Mouse (Mus musculus): Measurements from ENCODE around the gene Mrps7. TPM values are rescaled to one million over a fixed set of nuclear protein-coding genes. Genes with fewer than 3 reads are reported as not detected.

Mrps7 gene
- polyA plus RNA-seq, 2 experiments: 47.4 to 86.6 TPM

DNA sequence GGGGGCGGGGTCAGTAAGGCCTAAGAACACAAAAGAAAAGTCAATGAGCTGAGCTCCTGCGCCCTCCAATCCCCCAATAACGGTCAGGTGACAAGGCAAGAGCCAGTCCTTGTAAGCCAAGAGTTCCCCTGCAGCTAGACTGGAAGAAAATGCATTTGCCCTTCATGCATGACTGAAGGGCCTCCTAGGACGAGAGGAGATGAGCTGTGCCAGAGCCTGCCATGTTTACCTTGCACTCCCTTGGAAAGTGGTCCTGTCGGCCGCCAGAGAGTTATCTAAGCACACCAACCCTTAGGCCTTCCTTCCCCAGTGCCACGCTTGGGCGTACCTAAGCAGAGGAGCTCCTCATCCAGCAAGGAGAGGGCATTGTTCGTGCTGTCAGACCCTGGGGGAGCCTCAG, 15.7 kb upstream of the Mrps7 start:
- no peaks in the 10 kb centered on the region for H3K9me3 ChIP-seq (ENCODE audit: control insufficient read depth, low read length)
- DNase-seq (ENCODE audit: low spot score): no peak
- H3K36me3 ChIP-seq (ENCODE audit: control insufficient read depth, insufficient read depth, low read length): peaks cover 91% of the 10 kb centered on the region
- no peak overlapping the region for H3K27ac ChIP-seq (replicated peaks; ENCODE audit: low read depth, low read length)
- H3K4me1 ChIP-seq (ENCODE audit: control insufficient read depth, insufficient read depth, low read length): no peaks in the 10 kb centered on the region
- no peaks in the 10 kb centered on the region for H3K27me3 ChIP-seq (ENCODE audit: control insufficient read depth, insufficient read depth, low read length)
- H3K9ac ChIP-seq (ENCODE audit: low read depth, low read length, severe bottlenecking): no peak overlapping the region
- 93% methylated on average over 9 of the region's 9 CpGs for WGBS
- ATAC-seq (ENCODE audit: low FRiP score, low read depth): no peak
- no peak for TF ChIP-seq POLR2A (IDR thresholded peaks at IDR 0.05; ENCODE audit: borderline replicate concordance, extremely low read depth, insufficient read depth, insufficient read length)
- H3K4me2 ChIP-seq (replicated peaks; ENCODE audit: low read depth, low read length, severe bottlenecking): no peak overlapping the region
- no peak overlapping the region for H3K4me3 ChIP-seq (replicated peaks; ENCODE audit: low read length)

DNA sequence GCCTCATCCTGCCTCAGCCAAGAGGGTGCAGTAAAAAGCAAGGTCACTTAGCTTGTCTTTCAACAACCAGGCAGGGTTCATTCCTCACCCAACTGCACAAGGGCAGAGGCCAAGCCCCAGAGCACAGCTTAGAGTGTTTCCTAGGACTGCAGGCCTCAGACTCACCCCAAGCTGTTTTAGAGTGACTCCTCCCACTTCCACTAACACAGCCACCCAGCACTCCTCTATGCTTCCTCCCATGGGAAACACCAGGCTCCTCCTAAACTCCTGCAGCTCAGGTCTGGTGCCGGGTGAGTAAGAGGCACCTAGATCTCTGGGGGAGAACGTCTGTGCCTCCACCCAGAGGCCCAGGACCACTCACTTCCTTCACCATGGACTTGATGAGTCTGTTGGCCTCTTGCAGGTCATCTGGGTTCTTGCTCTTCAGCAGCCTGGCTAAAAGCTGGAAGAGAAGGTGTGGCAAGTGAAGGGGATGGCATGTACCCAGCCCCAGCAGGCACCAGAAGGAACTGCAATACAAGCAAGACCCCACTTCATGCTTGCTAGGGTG, 13.1 kb upstream of the Mrps7 start:
- H3K27me3 ChIP-seq (ENCODE audit: control insufficient read depth, insufficient read depth, low read length): no peaks in the 10 kb centered on the region
- H3K9me3 ChIP-seq (ENCODE audit: control insufficient read depth, low read length): no peaks in the 10 kb centered on the region
- ATAC-seq (ENCODE audit: low FRiP score, low read depth) (no peak), DNase-seq (ENCODE audit: low spot score) (no peak)
- H3K4me3 ChIP-seq (replicated peaks; ENCODE audit: low read length): no peak overlapping the region
- no peak for TF ChIP-seq POLR2A (IDR thresholded peaks at IDR 0.05; ENCODE audit: borderline replicate concordance, extremely low read depth, insufficient read depth, insufficient read length)
- no peak overlapping the region for H3K9ac ChIP-seq (ENCODE audit: low read depth, low read length, severe bottlenecking)
- H3K27ac ChIP-seq (replicated peaks; ENCODE audit: low read depth, low read length): no peak overlapping the region
- WGBS: 78% methylated on average over 2 of the region's 2 CpGs
- H3K4me1 ChIP-seq (ENCODE audit: control insufficient read depth, insufficient read depth, low read length): no peaks in the 10 kb centered on the region
- H3K4me2 ChIP-seq (replicated peaks; ENCODE audit: low read depth, low read length, severe bottlenecking): no peak overlapping the region
- H3K36me3 ChIP-seq (ENCODE audit: control insufficient read depth, insufficient read depth, low read length): peaks cover 89% of the 10 kb centered on the region

DNA sequence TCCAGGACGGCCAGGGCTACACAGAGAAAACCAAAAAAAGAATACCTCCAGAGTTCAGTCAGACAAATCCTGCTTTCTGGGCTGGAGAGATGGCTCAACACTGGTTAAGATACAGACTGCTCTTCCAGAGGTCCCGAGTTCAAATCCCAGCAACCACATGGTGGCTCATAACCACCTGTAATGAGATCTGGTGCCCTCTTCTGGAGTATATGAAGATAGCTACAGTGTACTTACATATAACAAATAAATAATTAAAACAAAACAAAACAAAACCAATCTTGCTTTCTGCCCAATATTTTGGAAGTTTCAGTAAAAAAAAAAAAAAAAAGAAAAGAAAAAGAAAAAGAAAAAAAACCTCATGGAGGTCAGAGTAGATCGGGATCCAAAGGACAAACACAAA, 8.5 kb upstream of the Mrps7 start:
- Histone ChIP-seq H3K4me3 (replicated peaks; ENCODE audit: low read length) (no peak overlapping the region), H3K27me3 (ENCODE audit: control insufficient read depth, insufficient read depth, low read length) (no peaks in the 10 kb centered on the region), H3K9ac (ENCODE audit: low read depth, low read length, severe bottlenecking) (no peak overlapping the region), H3K36me3 (ENCODE audit: control insufficient read depth, insufficient read depth, low read length) (peaks cover 73% of the 10 kb centered on the region), H3K9me3 (ENCODE audit: control insufficient read depth, low read length) (no peaks in the 10 kb centered on the region), H3K4me1 (ENCODE audit: control insufficient read depth, insufficient read depth, low read length) (no peaks in the 10 kb centered on the region), H3K4me2 (replicated peaks; ENCODE audit: low read depth, low read length, severe bottlenecking) (no peak overlapping the region), H3K27ac (replicated peaks; ENCODE audit: low read depth, low read length) (no peak overlapping the region)
- TF ChIP-seq POLR2A (IDR thresholded peaks at IDR 0.05; ENCODE audit: borderline replicate concordance, extremely low read depth, insufficient read depth, insufficient read length): no peak
- DNase-seq (ENCODE audit: low spot score): no peak
- ATAC-seq (ENCODE audit: low FRiP score, low read depth): no peak
- 96% methylated on average over 3 of the region's 3 CpGs for WGBS

DNA sequence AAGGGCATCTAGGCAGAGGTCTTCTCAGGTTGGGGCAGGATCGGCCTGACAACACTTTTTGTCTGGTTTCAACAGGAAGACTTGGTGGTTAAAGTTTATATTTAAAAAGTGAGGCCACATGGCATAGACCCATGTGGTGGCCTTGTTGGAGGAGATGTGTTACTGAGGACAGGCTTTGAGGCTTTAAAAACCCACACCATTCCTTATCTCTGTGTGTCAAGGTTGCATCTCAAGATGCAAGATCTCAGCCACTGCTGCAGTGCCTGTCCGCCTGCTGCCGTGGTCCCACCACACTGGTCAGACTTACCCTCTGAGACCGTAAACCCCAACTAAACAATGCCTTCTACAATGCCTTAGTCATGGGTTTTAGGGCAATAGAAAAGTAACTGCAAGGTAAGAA, 5.4 kb upstream of the Mrps7 start:
- Histone ChIP-seq H3K9me3 (ENCODE audit: control insufficient read depth, low read length) (no peaks in the 10 kb centered on the region), H3K4me1 (ENCODE audit: control insufficient read depth, insufficient read depth, low read length) (peaks cover 6% of the 10 kb centered on the region; the same call in 1 of the 2 replicates), H3K27me3 (ENCODE audit: control insufficient read depth, insufficient read depth, low read length) (no peaks in the 10 kb centered on the region), H3K36me3 (ENCODE audit: control insufficient read depth, insufficient read depth, low read length) (peaks cover 52% of the 10 kb centered on the region), H3K4me2 (replicated peaks; ENCODE audit: low read depth, low read length, severe bottlenecking) (no peak overlapping the region), H3K4me3 (replicated peaks; ENCODE audit: low read length) (no peak overlapping the region), H3K9ac (ENCODE audit: low read depth, low read length, severe bottlenecking) (no peak overlapping the region), H3K27ac (replicated peaks; ENCODE audit: low read depth, low read length) (no peak overlapping the region)
- ATAC-seq (ENCODE audit: low FRiP score, low read depth) (no peak), DNase-seq (ENCODE audit: low spot score) (no peak)
- 91% methylated on average over 4 of the region's 4 CpGs for WGBS
- no peak for TF ChIP-seq POLR2A (IDR thresholded peaks at IDR 0.05; ENCODE audit: borderline replicate concordance, extremely low read depth, insufficient read depth, insufficient read length)

DNA sequence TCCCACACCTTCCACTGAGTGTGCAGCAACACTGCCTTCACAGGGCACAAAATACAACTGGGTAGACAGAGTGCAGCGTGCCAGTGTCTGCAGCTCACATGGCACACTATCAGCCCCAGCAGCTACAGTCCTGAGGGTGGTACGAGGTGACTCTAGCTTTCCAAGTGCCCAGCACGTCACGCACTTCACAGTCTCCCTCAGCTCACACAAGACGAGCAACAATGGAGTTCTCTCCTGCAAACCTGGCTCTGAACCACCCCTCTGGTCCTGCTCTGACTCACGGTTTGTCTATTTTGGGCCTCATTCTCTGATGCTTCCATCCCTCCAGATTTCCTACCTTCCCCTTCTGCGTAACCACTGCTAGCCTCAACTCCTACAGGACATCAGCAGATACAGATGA, 4.0 kb upstream of the Mrps7 start:
- no peak for TF ChIP-seq POLR2A (IDR thresholded peaks at IDR 0.05; ENCODE audit: borderline replicate concordance, extremely low read depth, insufficient read depth, insufficient read length)
- Histone ChIP-seq H3K9ac (ENCODE audit: low read depth, low read length, severe bottlenecking) (no peak overlapping the region), H3K27ac (replicated peaks; ENCODE audit: low read depth, low read length) (no peak overlapping the region), H3K27me3 (ENCODE audit: control insufficient read depth, insufficient read depth, low read length) (no peaks in the 10 kb centered on the region), H3K36me3 (ENCODE audit: control insufficient read depth, insufficient read depth, low read length) (peaks cover 39% of the 10 kb centered on the region), H3K9me3 (ENCODE audit: control insufficient read depth, low read length) (no peaks in the 10 kb centered on the region), H3K4me3 (replicated peaks; ENCODE audit: low read length) (no peak overlapping the region), H3K4me2 (replicated peaks; ENCODE audit: low read depth, low read length, severe bottlenecking) (no peak overlapping the region), H3K4me1 (ENCODE audit: control insufficient read depth, insufficient read depth, low read length) (peaks cover 8% of the 10 kb centered on the region)
- DNase-seq (ENCODE audit: low spot score) (no peak), ATAC-seq (ENCODE audit: low FRiP score, low read depth) (no peak)
- 93% methylated on average over 7 of the region's 7 CpGs for WGBS

DNA sequence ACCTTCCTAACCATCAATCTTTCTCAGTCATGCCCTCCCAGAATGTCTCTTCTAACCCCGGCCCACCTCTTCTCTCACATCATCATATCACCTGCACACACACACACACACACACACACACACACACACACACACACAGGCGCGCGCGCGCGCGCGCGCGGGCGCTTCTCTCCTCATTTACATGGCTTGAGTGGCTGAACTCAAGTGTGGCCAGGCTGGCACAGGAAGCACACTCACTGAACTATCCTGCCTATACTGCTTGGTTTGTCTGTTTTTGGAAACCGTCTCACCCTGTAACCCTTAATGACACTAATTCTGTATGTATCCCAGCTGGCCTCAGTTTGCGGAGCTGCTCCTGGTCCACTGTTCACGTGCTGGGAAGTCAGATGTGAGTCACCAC, 3.0 kb upstream of the Mrps7 start:
- ATAC-seq (ENCODE audit: low FRiP score, low read depth) (no peak), DNase-seq (ENCODE audit: low spot score) (no peak)
- 98% methylated on average over 15 of the region's 15 CpGs for WGBS
- no peak overlapping the region for H3K4me3 ChIP-seq (replicated peaks; ENCODE audit: low read length)
- no peak overlapping the region for H3K4me2 ChIP-seq (replicated peaks; ENCODE audit: low read depth, low read length, severe bottlenecking)
- H3K36me3 ChIP-seq (ENCODE audit: control insufficient read depth, insufficient read depth, low read length): peaks cover 33% of the 10 kb centered on the region
- H3K9ac ChIP-seq (ENCODE audit: low read depth, low read length, severe bottlenecking): no peak overlapping the region
- H3K27me3 ChIP-seq (ENCODE audit: control insufficient read depth, insufficient read depth, low read length): no peaks in the 10 kb centered on the region
- peaks cover 14% of the 10 kb centered on the region for H3K4me1 ChIP-seq (ENCODE audit: control insufficient read depth, insufficient read depth, low read length)
- no peaks in the 10 kb centered on the region for H3K9me3 ChIP-seq (ENCODE audit: control insufficient read depth, low read length)
- no peak overlapping the region for H3K27ac ChIP-seq (replicated peaks; ENCODE audit: low read depth, low read length)
- no peak for TF ChIP-seq POLR2A (IDR thresholded peaks at IDR 0.05; ENCODE audit: borderline replicate concordance, extremely low read depth, insufficient read depth, insufficient read length)

Measured in limb, embryonic 14.5 days (tissue).